In the genomic region with DNA sequence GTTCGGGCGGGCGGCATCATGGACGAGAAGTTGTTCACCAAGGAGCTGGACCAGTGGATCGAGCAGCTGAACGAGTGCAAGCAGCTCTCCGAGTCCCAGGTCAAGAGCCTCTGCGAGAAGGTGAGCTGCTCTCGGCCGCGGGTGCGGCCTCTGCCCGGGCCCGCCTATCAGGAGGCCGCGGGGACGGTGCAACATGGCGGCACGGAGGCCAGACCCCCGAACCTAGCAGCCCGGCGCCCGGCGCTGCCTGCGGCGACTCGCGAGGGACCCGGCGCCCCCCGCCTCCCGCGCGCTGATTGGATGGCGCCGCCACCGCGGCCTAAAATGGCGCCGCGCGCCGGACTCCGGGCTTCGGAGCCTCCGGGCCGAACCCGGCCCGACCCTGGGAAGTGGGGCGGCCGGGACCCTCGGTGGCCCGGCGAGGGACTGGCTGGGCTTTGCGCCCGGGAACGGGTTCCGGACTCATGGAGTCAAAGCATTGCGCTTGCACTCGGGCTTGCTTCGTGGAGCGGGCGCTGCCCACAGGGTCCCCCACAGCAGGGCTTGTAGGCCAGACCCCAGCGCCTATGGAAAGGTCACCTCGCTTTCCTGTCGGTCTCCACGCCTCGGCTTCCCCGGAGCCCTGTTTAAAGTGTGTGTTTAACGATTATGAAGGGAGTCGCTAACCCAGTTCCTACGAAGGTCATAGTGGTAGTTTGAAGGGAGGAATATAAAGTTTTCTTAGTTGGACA, we compare ENCODE assay signal across 8 mouse cellular contexts. TPM values are rescaled to one million over a fixed set of nuclear protein-coding genes. Genes with fewer than 3 reads are reported as not detected.
DNase-seq lines count a peak whose midpoint lies in the region; ATAC-seq lines count a peak whose summit lies in the region.

No protein-coding gene starts in this region.

- peak; percentile 10; the same call in 1 of the 2 replicates for ATAC-seq in common myeloid progenitor, adult 5-6 weeks (replicated peaks; ENCODE audit: low read depth, poor library complexity, severe bottlenecking)

- DNase-seq in T-cell, adult 2 months (ENCODE audit: low spot score) = peak; percentile 56
- peak; percentile 27 to 53 for DNase-seq in gastrocnemius, adult 8-10 months (ENCODE audit: low spot score in 2 of 2)
- peak; percentile 22 for DNase-seq in hindlimb bud, embryonic 11.5 days (ENCODE audit: extremely low spot score, low read depth, low spot score)
- DNase-seq in left cerebral cortex, postnatal 36 days (ENCODE audit: low spot score in 2 of 2) = peak; percentile 65 to 80
- DNase-seq in mesoderm, embryonic 11.5 days (ENCODE audit: low read depth, low spot score) = peak; percentile 89
- DNase-seq in right cerebral cortex, postnatal 25 days = peak; percentile 76
- peak; percentile 68 to 78 for DNase-seq in urinary bladder, postnatal 4 days (ENCODE audit: low spot score in 2 of 2)

- intact Hi-C loops in left cerebral cortex, postnatal 36 days (cut with DNase I) = loop anchor here (5.0 kb wide), 2 partner anchors 97 to 242 kb away; a partner anchor contains a TSS

RNA-seq across cellular contexts. Expression of a gene that starts 0.7 kb away (rescaled TPM):
- 109 and 112 TPM in 2 replicates for total RNA-seq in common myeloid progenitor, adult 5-6 weeks (2017)
- 10 to 100 TPM; 38.1 to 44.0 (median 41.0) TPM for total RNA-seq in gastrocnemius, adult 8-10 months (2022)
- 100 to 1,000 TPM; 116 to 120 TPM for total RNA-seq in left cerebral cortex, postnatal 36 days (2021)

RNA-seq across cellular contexts. Expression of a gene that starts 46.1 kb away (rescaled TPM):
- not detected in 2 replicates for total RNA-seq in common myeloid progenitor, adult 5-6 weeks (2017)
- total RNA-seq in gastrocnemius, adult 8-10 months (2022) = not detected
- total RNA-seq in left cerebral cortex, postnatal 36 days (2021) = not detected

Comparison
In these comparisons a context has a peak if more than half of its experiments do, and no peak if none do; other contexts are left out.
1. Peak in every context shown above with its lines: DNase-seq and ATAC-seq.
2. DNase-seq: peak in every context shown above with its lines; median percentile 89 in mesoderm, embryonic 11.5 days; 76 in right cerebral cortex, postnatal 25 days; 73 in urinary bladder, postnatal 4 days; 72 in left cerebral cortex, postnatal 36 days; 56 in T-cell, adult 2 months; 40 in gastrocnemius, adult 8-10 months; 22 in hindlimb bud, embryonic 11.5 days.